Mouse (Mus musculus): ENCODE measurements around the gene Nhlh1.

GRCm38 (mm10) chr1:172072604-172073003 lies 15.2 kb upstream of the Nhlh1 start:
- TF ChIP-seq CTCF (IDR thresholded peaks at IDR 0.05; ENCODE audit: low read depth, low read length) (no peak), POLR2A (IDR thresholded peaks at IDR 0.05; ENCODE audit: insufficient read depth, low read length) (no peak), EP300 (IDR thresholded peaks at IDR 0.05; ENCODE audit: insufficient read depth, low read depth, low read length) (no peak)

Measured in ES-Bruce4 (cell line).